Mouse (Mus musculus) cerebellum, adult 18-20 months (tissue): ENCODE data around the gene Krtap2-4.
"Not testable (repeated sequence)": the region's sequence is repeated elsewhere in the genome, so short reads cannot be mapped to it uniquely, and the experiment has no call there.

Experiments used
- DNase-seq, 2 experiments: peaks; one replicate each; pipeline ENCODE4 v3.0.0; 2021

The Krtap2-4 gene

DNA sequence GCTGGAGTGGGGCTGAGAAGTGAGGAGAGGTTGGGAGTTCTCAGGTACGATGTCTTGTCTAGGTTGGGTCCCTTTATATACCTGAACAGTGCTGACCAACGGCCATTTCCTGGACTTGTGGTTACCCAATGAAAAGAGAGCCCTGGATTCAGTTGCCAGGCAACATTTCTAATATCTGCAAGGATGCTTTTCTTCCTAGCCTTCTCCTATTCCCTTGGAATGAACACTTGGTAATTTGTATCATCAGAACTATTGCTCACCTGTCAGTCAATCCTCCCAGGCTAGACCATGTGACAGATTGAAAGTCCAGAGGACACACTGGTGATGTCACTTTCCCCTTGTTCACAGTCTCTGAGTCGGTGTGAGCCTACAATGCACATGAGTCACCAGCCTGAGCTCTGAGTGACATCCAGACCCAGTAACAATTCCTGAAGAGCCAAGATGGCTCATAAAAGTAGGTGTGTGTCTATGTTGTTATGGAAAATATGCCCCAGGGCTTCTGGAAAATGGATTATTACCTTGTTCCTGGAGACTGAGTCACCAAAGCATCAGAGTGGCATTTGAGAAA, at the start of gene Krtap2-4:
Krtap2-4 (minus strand) TSS at position 51 of the 568 bp plus-strand sequence.
- no peak for DNase-seq

DNA sequence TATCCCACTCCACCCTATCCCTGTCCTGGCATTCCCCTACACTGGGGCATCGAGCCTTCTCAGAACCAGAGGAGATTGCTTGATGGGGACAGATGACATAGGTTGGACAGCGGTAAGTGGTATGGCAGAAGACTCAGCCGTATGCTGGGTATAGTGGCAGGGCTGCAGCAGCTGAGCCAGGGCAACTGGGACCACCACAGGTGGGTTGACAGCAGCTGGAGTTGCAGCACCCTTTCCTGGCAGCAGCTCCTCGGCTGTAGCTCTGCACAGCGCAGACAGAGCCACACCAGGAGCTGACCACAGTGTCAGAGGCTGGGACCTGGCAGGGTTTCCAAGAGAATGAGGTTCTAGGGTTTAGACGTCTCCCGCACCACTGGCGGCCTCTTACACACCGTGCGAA, 48.2 kb upstream of the Krtap2-4 start:
- no peak for DNase-seq

DNA sequence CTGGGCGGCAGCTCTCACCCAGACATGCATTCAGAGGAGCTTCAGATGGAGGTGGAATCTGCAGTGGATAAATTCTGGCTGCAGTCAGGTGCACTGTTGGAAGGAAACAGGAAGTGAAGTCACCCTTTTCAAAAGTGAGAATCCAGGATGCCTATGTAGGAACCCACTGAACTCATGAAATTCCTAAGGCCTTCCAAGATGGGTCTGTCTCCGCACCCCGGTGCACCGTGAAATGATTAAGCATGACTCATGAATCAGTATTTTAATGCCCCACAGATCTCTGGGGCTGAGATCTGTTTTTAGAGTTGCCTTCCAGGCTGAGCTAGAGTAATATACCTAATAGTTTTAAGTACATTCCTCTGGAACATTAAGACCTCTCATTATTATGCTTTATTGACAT, 44.6 kb upstream of the Krtap2-4 start:
- DNase-seq: no peak

DNA sequence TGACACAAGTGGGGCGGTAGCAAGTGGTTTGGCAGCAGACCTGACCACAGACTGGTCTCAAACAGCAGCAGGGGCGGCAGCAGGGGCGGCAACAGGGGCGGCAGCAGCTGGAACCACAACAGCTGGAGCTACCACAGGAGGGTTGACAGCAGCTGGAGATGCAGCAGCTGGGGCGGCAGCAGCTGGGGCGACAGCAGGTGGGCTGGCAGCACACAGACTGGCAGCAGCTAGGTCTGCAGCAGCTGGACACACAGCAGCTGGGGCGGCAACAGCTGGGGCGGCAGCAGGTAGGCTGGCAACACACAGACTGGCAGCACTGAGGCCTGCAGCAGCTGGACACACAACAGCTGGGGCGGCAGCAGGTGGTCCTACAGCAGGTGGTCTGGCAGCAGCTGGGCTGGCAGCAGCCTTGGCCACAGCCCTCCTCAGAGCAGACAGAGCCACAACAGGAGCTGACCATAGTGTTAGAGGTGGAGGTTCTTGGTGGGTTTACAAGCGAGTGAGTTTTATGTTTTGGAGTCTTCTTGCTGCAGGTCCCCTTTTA, 43.9 kb upstream of the Krtap2-4 start, which contains the start of gene Gm11563:
Gm11563 (minus strand) TSS at position 494 of the 544 bp plus-strand sequence.
- not testable (repeated sequence) for DNase-seq

DNA sequence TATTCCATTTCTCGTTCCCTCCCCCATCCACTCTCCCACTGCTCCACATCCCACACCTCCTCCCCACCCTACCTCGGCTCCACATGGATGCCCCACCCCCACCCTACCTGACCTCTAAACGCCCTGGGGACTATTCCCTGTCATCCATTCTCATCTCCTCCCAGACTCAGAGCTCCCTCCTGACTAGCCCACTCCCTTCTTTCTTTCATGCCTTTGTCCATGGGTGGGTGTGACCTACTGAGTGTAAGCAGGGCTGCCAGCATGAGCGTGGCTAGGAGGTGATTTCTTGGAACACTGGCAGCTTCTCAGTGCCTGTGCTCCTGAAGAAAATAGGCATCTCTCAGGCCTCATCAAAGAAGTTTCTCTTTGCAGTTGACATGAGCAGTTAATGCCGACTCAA, 42.4 kb upstream of the Krtap2-4 start:
- no peak for DNase-seq

DNA sequence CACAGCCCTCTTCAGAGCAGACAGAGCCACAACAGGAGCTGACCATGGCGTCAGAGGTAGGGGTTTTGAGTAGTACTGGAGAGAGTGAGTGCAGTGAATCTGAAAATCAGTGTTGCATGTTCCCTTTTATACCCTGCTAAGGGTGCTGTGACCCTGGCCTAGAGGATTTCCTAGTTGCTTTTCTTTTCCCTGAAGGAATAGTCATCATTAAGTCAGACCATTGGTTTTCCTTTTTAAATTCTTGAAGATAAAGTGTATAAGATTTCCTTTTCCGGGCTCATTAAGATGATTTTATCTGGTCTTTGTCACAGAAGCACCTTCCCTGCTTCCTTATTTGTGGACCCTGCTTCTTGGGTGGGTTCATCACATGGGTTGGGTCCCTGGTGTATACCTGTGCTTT, 35.5 kb upstream of the Krtap2-4 start, which contains the start of gene Gm11555:
Gm11555 (minus strand) TSS at position 101 of the 400 bp plus-strand sequence.
- no peak for DNase-seq

DNA sequence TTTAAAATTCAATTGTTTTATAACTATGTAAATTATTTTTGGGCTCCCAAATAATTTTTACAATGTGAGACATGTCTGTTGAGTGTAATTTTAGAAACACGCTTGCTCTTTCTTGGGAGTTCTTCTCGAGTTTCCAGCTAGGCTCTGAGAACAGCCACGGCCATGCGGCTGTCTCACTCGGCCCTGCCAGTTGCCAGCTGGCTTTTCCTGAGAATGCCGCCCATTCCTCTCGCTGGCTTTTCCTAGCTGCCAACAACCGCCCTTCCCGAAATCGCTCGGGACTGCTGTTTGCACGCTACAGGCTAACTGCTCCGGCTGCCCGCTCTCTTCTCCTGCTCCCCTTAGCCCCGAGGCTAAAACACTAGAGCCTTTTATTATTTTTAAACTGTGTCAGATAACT, 31.8 kb upstream of the Krtap2-4 start:
- DNase-seq: no peak

DNA sequence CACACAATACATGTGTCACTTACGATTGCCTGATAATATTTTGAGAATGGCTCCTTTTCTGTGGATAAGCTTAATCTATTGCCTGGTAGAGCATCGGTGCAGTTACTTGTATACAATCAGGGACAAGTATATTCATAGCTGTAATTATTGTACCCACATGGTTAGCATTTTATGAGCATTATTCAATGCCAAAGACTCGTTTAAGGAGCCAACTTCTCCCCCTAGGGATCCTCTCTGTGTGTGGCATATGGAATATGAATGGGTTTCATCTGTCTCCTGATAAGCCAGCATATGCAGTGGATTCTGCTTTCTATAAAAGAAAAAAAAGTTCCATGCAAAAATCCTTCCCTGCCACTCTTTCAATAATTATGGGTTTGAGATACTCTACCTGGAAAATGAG, 29.7 kb upstream of the Krtap2-4 start:
- no peak for DNase-seq

DNA sequence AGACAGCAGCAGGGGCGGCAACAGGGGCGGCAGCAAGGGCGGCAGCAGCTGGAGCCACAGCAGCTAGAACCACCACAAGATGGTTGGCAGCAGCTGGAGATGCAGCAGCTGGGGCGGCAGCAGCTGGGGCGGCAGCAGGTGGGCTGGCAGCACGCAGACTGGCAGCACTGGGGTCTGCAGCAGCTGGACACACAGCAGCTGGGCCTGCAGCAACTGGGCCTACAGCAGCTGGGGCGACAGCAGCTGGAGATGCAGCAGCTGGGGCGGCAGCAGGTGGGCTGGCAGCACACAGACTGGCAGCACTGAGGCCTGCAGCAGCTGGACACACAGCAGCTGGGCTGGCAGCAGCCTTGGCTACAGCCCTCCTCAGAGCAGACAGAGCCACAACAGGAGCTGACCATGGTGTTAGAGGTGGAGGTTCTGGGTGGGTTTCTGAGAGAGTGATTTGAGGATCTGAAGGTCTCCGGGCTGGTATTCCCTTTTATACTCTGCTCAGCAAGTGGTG, 29.0 kb upstream of the Krtap2-4 start, which contains the start of gene Krtap4-7:
Krtap4-7 (minus strand) TSS at position 455 of the 505 bp plus-strand sequence.
- DNase-seq: not testable (repeated sequence)

DNA sequence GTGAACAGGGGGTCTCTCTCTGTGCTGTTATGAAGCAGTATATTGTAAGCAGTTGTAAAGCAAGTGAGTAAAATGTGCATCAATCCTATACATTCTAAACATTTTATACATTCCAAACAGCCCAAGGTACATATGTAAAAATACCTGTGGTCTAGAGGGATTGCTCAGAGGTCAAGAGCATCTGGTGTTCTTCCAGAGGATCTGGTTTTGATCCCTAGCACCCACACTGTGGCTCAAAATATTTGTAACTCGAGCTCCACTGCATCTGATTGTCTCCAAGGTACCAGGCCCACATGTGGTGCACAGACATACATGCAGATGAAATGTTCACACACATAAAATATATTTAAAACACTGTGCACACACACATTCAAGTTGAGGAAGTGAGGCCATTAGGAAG, 26.3 kb upstream of the Krtap2-4 start:
- DNase-seq: no peak

DNA sequence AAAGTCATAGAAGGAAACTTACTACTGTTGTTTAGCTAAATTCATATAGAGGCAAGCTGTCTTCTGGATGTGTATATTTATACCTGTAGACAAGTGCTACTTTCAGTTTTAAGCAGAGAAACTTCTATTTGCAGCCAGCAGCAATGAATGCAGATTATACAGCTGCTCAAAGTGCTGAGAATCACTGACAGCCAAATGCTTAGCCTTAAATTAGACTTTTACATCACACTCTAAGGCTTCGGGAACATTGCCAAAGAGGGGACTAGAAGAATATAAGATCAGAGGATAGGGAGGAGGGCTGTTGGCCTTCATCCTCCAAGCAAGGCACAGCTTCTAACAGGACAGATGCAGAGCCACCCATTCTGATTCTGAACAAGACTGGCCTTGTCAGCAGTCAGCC, 22.4 kb upstream of the Krtap2-4 start:
- DNase-seq: no peak

DNA sequence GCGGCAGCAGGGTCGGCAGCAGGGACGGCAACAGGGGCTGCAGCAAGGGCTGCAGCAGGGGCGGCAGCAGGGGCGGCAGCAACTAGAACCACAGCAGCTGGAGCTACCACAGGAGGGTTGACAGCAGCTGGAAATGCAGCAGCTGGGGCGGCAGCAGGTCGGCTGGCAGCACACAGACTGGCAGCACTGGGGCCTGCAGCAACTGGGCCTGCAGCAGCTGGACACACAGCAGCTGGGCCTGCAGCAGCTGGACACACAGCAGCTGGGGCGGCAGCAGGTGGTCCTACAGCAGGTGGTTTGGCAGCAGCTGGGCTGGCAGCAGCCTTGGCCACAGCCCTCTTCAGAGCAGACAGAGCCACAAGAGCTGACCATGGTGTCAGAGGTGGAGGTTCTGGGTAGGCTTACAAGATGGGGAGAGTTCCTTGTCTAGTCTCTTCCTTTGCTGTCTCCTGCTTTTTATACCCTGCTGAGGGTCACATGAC, 20.0 kb upstream of the Krtap2-4 start, which contains the start of gene Krtap4-2:
Krtap4-2 (minus strand) TSS at position 432 of the 482 bp plus-strand sequence.
- DNase-seq: no peak

DNA sequence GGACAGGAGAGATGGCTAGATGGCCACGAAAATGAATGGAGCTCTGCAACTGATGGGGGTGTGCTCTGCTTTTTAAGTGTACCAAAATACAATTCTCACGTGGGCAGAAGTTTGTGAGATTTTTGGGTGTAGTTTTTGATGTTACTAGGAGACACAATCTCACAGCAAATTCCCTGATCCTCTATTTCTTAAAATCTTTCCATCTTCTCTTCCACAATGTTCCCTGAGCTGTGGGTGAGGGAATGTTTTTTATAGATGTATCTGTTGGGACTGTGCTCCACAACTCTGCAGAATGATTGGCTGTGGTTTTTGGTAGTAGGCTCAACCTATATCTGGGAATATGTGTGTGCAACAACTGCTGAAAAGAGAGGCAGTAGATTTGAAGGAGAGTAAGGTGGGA, 18.6 kb upstream of the Krtap2-4 start:
- DNase-seq: no peak

DNA sequence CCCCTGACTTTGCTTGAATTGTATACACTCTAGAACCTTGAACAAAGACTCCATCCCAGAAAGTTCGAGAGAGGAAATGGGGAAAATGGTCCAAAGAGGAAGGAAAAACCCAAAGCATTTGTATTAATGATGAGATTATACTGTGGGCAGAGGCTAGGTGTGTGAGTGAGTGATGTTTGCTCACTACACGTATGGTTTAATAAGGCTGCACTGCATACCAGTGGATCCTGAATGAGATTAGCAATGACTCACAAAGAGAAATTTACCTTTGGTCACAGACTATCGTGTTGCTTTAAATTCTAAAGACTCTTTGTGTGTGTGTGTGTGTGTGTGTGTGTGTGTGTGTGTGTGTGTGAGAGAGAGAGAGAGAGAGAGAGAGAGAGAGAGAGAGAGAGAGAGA, 16.2 kb upstream of the Krtap2-4 start:
- no peak for DNase-seq

DNA sequence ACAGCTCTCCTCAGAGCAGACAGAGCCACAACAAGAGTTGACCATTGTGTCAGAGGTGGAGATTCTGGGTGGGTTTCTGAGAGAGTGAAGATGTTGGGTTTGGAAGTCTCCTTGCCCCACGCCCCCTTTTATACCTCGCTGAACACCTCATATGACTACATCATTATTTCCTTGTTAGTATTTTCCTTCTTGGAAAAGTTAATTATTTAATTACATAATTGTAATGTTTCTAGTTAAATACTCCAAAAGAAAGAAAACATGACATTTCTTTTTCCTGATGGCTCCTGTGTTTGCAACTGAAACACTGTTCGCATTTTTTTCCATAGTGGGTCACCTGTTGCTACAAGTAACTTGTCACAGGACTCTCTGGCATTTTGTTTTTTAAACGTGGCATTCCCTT, 13.5 kb upstream of the Krtap2-4 start, which contains the start of gene Krtap4-1:
Krtap4-1 (minus strand) TSS at position 101 of the 400 bp plus-strand sequence.
- no peak for DNase-seq

DNA sequence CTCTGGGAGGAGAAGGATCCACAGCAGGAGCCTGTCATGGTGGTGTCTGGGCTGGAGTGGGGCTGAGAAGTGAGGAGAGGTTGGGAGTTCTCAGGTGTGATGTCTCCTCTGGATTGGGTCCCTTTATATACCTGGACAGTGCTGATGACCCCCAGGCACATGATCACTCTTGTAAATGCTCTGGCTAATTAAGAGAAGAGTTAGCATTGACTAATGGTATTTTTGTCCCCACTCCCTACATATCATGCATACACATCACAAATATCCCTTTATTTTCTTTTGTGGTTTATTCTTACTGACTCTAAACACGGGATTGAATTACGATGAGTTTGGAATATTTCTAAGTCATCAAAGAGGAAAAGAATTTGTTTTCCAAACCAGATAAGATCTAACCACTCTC, 5.7 kb upstream of the Krtap2-4 start, which contains the start of gene Gm11562:
Gm11562 (minus strand) TSS at position 101 of the 400 bp plus-strand sequence.
- no peak for DNase-seq

DNA sequence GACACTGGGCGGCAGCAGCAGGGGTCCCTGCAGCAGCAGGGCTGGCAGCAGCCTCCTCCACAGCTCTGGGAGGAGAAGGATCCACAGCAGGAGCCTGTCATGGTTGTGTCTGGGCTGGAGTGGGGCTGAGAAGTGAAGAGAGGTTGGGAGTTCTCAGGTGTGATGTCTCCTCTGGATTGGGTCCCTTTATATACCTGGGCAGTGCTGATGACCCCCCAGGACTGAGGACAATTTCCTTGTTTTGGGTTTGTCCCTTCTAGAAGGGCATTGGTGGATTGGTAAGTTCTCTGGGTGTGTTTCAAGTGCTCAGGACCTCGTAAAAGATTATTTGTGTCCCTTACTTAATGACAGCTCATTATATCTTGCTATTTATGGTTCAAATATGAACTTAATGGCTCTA, 4.6 kb downstream of the Krtap2-4 start, which contains the start of gene Gm11937:
Gm11937 (minus strand) TSS at position 101 of the 400 bp plus-strand sequence.
- DNase-seq: not testable (repeated sequence)

DNA sequence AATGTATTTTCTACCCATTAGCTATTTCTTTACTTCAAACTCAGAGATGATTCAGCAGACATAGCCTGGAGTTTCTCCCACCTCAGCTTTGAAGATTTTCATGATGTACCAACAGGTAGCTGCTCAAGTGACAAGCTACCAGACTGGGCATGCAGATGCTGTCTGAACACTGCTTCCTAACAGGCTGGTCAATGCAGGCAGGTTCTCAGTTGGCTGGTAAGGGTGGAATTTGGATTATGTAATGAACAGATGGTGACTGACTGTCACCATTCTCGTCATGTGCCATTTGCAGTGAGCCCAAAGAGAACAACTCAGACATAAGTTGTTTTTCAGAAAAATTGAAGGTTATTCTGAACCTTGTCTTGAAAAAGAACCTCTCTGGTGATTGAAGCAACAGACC, 5.5 kb downstream of the Krtap2-4 start:
- DNase-seq: peak; percentile 19 to 37

DNA sequence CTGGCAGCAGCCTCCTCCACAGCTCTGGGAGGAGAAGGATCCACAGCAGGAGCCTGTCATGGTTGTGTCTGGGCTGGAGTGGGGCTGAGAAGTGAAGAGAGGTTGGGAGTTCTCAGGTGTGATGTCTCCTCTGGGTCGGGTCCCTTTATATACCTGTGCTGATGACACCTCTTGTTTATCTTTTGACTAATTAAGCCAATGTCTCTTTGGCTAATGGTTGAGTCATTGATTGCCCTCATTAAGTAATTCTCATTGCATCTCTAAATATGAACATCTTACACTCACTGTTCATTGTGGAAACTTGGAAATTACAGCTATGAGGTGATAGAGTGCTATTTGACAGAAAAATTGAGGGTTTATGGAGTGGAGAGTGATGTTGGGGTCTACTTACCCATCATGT, 11.4 kb downstream of the Krtap2-4 start, which contains the start of gene Gm11938:
Gm11938 (minus strand) TSS at position 101 of the 400 bp plus-strand sequence.
- DNase-seq: not testable (repeated sequence)

DNA sequence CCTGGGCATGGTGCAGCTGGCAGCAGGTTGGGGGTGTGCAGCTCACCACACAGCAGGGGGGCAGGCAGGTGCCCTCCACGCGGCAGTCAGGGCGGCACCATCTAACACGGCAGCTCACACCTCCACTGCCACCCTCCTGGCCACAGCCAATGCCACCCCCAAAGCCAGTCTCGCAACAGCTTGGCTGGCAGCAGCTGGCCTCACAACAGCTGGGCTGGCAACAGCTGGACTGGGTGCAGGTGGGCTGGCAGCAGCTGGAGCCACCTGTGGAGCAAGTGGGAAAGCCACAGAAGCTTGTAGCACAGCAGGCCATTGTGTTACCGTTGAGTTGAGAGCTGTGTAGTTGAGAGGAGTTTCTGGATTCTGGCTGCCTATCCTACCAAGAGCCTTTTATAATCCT, 16.9 kb downstream of the Krtap2-4 start, which contains the start of gene Krtap9-3:
Krtap9-3 (minus strand) TSS at position 364 of the 400 bp plus-strand sequence.
- not testable (repeated sequence) for DNase-seq

DNA sequence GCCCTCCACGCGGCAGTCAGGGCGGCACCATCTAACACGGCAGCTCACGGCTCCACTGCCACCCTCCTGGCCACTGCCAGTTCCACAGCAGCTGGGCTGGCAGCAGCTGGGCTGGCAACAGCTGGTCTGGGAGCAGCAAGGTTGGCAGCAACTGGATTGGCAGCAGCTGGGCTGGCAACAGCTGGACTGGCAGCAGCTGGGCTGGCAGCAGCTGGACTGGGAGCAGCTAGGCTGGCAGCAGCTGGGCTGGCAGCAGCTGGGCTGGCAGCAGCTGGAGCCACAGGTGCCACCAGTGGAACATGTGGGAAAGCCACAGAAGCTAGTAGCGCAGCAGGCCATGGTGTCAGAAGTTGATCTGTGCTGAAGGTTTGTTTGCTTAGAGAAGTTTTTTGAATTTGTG, 23.7 kb downstream of the Krtap2-4 start, which contains the start of gene Krtap1-3:
Krtap1-3 (minus strand) TSS at position 359 of the 400 bp plus-strand sequence.
- DNase-seq: no peak

DNA sequence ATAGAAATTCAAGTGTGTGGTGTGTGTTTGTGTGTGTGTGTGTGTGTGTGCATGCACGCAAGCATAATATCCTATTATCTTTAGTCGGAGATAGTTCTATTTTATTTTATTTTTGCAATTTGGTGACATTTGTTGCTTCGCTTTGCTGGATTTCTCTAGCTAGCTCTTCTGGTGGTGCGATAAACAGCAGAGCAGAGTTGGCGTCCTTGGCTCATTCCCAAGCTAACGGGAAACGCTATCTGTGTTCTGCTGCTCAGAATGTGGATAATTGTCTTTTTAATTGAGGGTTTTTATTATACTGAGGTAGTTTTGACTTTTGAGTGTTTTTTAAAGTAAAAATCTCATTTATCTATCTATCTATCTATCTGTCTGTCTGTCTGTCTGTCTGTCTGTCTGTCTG, 29.6 kb downstream of the Krtap2-4 start:
- no peak for DNase-seq

DNA sequence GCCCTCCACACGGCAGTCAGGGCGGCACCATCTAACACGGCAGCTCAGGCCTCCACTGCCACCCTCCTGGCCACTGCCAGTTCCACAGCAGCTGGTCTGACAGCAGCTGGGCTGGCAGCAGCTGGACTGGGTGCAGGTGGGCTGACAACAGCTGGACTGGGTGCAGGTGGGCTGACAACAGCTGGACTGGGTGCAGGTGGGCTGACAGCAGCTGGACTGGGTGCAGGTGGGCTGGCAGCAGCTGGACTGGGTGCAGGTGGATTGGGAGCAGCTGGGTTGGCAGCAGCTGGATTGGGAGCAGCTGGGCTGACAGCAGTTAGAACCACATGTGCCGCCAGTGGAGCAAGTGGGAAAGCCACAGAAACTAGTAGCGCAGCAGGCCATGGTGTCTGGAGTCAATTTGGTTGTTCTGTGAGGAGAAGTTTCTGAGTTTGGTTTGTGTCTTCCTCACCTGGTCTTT, 31.4 kb downstream of the Krtap2-4 start, which contains the start of gene Krtap1-4:
Krtap1-4 (minus strand) TSS at position 410 of the 460 bp plus-strand sequence.
- no peak for DNase-seq
